Mouse (Mus musculus) testis, adult 2 months (tissue): Measurements from ENCODE around the gene Dmbx1. TPM values are rescaled to one million over a fixed set of nuclear protein-coding genes. Genes with fewer than 3 reads are reported as not detected.

Experiments
- H3K27ac ChIP-seq: fragments of 200-500 bp; 2 replicates; pipeline ENCODE4 v1.5.1; 2012; ENCODE audit warnings: low read depth, low read length; ENCODE audit not compliant: control insufficient read depth, insufficient read depth
- H3K27me3 ChIP-seq: fragments of 200-500 bp; 2 replicates; pipeline ENCODE4 v1.6.1; 2012; ENCODE audit warnings: mild to moderate bottlenecking, low read length, moderate library complexity; ENCODE audit not compliant: control insufficient read depth, insufficient read depth
- H3K36me3 ChIP-seq: fragments of 200-500 bp; 2 replicates; pipeline ENCODE4 v1.6.1; 2012; ENCODE audit warnings: mild to moderate bottlenecking, low read length; ENCODE audit not compliant: control insufficient read depth, insufficient read depth
- H3K4me1 ChIP-seq: fragments of 200-500 bp; 2 replicates; pipeline ENCODE4 v1.6.1; 2012; ENCODE audit warnings: low read length; ENCODE audit not compliant: control insufficient read depth, insufficient read depth
- H3K4me3 ChIP-seq: fragments of 200-500 bp; 2 replicates; pipeline ENCODE4 v1.5.1; 2012; ENCODE audit warnings: low read depth, mild to moderate bottlenecking, low read length, moderate library complexity, mixed read lengths; ENCODE audit not compliant: control insufficient read depth
- CTCF ChIP-seq: fragments of 200-500 bp; IDR thresholded peaks from 2 replicates; pipeline ENCODE4 v1.5.1; 2012; ENCODE audit warnings: low read depth, mild to moderate bottlenecking, inconsistent platforms, low read length, moderate library complexity; ENCODE audit not compliant: control insufficient read depth, insufficient read depth, insufficient replicate concordance
- POLR2A ChIP-seq: fragments of 200-500 bp; IDR thresholded peaks from 2 replicates; pipeline ENCODE4 v1.6.1; 2012; ENCODE audit warnings: low read depth, mild to moderate bottlenecking, inconsistent platforms, low read length, moderate library complexity; ENCODE audit not compliant: control insufficient read depth
- polyA plus RNA-seq: library from polyadenylated mRNA; depleted of rRNA; stranded (reverse); fragments of >200 nt; gene quantifications from 2 replicates; pipeline ENCODE4 v1.2.3, GENCODE M21; 2012

Gene Dmbx1
- polyA plus RNA-seq, 1 experiment: 0.25 TPM

- Histone ChIP-seq H3K27ac (no peak overlapping the region), H3K4me1 (peaks cover 14% of the 10 kb centered on the region), H3K36me3 (no peaks in the 10 kb centered on the region), H3K27me3 (peaks cover 4% of the 10 kb centered on the region; the same call in 1 of the 2 replicates), H3K4me3 (no peak overlapping the region)
- no peak for TF ChIP-seq CTCF
- no peak for TF ChIP-seq POLR2A
These were observed 19.8 kb upstream of the Dmbx1 start for GRCm38 (mm10) chr4:115959546-115959945.

- Histone ChIP-seq H3K27ac (no peak overlapping the region), H3K27me3 (no peaks in the 10 kb centered on the region), H3K4me1 (peaks cover 3% of the 10 kb centered on the region; the same call in 1 of the 2 replicates), H3K36me3 (no peaks in the 10 kb centered on the region), H3K4me3 (no peak overlapping the region)
- TF ChIP-seq POLR2A: no peak
- TF ChIP-seq CTCF: no peak
These were observed 15.7 kb upstream of the Dmbx1 start for GRCm38 (mm10) chr4:115955494-115955775.

- H3K4me1 ChIP-seq: peaks cover 3% of the 10 kb centered on the region; the same call in 1 of the 2 replicates
- H3K36me3 ChIP-seq: no peaks in the 10 kb centered on the region
- no peak overlapping the region for H3K27ac ChIP-seq
- H3K4me3 ChIP-seq: no peak overlapping the region
- TF ChIP-seq CTCF (no peak), POLR2A (no peak)
- H3K27me3 ChIP-seq: no peaks in the 10 kb centered on the region
These were observed 15.1 kb upstream of the Dmbx1 start for GRCm38 (mm10) chr4:115954656-115955493.

GRCm38 (mm10) chr4:115953559-115953958 is 13.8 kb upstream of the Dmbx1 start:
- TF ChIP-seq POLR2A: no peak
- Histone ChIP-seq H3K4me1 (peaks cover 3% of the 10 kb centered on the region; the same call in 1 of the 2 replicates), H3K4me3 (no peak overlapping the region), H3K36me3 (no peaks in the 10 kb centered on the region), H3K27me3 (no peaks in the 10 kb centered on the region), H3K27ac (no peak overlapping the region)

- H3K36me3 ChIP-seq: no peaks in the 10 kb centered on the region
- no peak for TF ChIP-seq POLR2A
- TF ChIP-seq CTCF: peak; percentile 58; the same call in 1 of the 2 replicates
- peaks cover 3% of the 10 kb centered on the region; the same call in 1 of the 2 replicates for H3K4me1 ChIP-seq
- H3K27ac ChIP-seq: no peak overlapping the region
- no peak overlapping the region for H3K4me3 ChIP-seq
- H3K27me3 ChIP-seq: no peaks in the 10 kb centered on the region
These were observed 13.0 kb upstream of the Dmbx1 start for GRCm38 (mm10) chr4:115952758-115953157.

- H3K4me1 ChIP-seq: peaks cover 21% of the 10 kb centered on the region
- TF ChIP-seq CTCF: no peak
- TF ChIP-seq POLR2A: no peak
- no peaks in the 10 kb centered on the region for H3K36me3 ChIP-seq
- H3K4me3 ChIP-seq: peak overlapping the region; percentile 37
- no peak overlapping the region for H3K27ac ChIP-seq
- H3K27me3 ChIP-seq: peaks cover 3% of the 10 kb centered on the region
These were observed 4.1 kb upstream of the Dmbx1 start for GRCm38 (mm10) chr4:115943669-115944314.

GRCm38 (mm10) chr4:115941242-115941820 is 1.6 kb upstream of the Dmbx1 start:
- no peak overlapping the region for H3K4me3 ChIP-seq
- H3K27me3 ChIP-seq: peaks cover 15% of the 10 kb centered on the region
- TF ChIP-seq POLR2A (no peak), CTCF (no peak)
- H3K4me1 ChIP-seq: peaks cover 31% of the 10 kb centered on the region
- no peaks in the 10 kb centered on the region for H3K36me3 ChIP-seq
- H3K27ac ChIP-seq: no peak overlapping the region

- Histone ChIP-seq H3K4me1 (peaks cover 35% of the 10 kb centered on the region), H3K4me3 (no peak overlapping the region), H3K27me3 (peaks cover 18% of the 10 kb centered on the region), H3K36me3 (no peaks in the 10 kb centered on the region), H3K27ac (no peak overlapping the region)
- TF ChIP-seq CTCF: no peak
- TF ChIP-seq POLR2A: no peak
These were observed 955 bp upstream of the Dmbx1 start for GRCm38 (mm10) chr4:115940681-115941080.
